Mouse (Mus musculus) naive thymus-derived CD4-positive, alpha-beta T cell, adult 2 months (primary cell): ENCODE results near the gene Urb2.
"Not testable (repeated sequence)": the region's sequence is repeated elsewhere in the genome, so short reads cannot be mapped to it uniquely, and the experiment has no call there.

Experiments
- DNase-seq: peaks from one replicate; pipeline ENCODE4 v3.0.0-alpha.2; 2011; ENCODE audit warnings: low read depth

The Urb2 gene

DNA sequence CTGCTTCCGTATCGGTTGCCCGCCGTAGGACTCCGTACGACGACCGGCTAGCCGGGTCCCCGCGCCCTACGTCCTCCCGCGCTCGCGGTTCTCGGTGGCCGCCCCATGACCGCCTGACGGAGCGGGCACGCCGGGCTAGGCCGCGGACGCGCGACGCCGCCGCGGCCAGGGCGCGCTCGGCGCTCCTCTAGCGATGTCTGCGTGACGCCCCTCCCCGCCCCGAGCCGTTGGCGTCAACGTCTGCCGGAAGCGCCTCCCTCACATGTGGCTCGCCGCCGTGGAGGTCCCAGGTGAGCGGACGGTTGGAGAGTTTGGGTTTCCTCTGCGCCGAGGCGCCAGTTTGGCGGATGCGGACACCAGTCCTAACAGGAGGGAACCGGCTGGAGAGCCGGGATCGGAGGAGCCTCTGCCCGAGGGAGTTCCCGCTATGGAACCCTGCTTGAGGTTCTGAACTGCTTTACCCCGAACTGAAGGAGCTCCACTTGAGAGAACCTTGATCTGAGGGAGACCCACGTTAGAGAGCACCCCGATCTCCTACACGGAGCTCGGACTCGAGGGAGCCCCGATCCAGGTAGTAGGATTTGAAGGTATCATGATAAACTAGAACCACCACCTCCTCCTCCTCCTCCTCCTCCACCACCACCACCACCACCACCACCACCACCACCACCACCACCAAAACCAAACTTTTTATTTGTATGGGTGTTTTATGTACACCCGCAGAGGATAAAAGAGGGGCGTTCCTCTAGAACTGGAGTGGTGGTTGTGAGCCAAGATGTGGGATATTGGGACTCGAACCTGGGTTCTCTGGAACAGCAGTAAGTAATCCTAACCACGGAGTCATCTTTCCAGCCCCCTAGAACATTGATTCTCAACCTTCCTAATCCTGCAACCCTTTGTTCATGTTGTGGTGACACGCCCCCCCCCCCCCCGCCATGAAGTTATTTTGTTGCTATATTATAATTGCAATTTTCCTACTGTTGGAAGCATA, at the start of gene Urb2, which contains the start of gene Taf5l:
Urb2 (plus strand) TSS at position 272 of the 991 bp plus-strand sequence.
Taf5l (minus strand) TSS at position 161 of the 991 bp plus-strand sequence.
- DNase-seq: peak; percentile 93

DNA sequence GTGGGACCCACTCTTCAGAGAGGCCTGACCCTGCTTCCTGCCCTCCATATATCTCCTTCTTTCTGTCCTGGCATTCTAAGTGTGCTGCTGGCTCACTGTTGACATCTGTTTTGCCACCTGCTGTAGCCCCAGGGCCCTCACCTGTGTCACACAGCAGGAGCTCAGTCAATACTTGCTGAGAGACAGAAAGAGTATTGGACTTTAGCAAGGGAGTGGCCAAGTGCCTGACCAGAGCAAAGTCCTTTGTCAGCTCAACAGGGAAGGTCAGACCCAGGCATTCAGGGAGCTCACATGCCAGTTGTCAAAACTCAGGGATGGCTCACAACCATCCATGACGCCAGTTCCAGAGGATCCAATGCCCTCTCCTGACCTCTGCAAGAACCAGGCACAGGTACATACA, 47.8 kb upstream of the Urb2 start:
- no peak for DNase-seq

- DNase-seq: no peak
These were observed 43.8 kb upstream of the Urb2 start for GRCm38 (mm10) chr8:123977499-123977898.

GRCm38 (mm10) chr8:123978166-123978838, 43.0 kb upstream of the Urb2 start:
- DNase-seq: peak; percentile 13

- DNase-seq: no peak
These were observed 42.4 kb upstream of the Urb2 start for GRCm38 (mm10) chr8:123978926-123979325.

DNA sequence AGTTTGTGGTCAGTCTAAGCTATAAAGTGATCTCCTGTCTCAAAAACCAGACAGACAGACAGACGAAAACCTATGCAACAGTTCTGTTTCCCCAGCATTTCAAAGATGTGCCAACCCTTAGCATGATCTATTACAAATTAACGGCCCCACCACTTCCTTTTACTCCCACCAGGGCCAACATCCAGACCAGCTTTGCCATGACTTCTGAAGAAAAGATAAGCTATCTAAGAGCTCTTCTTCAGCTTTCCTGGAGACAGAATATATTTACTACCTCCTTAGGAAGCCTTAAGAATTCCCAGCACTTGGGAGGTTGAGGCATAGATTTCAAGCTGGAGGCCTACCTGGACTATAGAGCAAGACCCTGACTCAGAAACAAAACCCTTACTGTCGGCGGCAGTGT, 41.1 kb upstream of the Urb2 start:
- DNase-seq: no peak

DNA sequence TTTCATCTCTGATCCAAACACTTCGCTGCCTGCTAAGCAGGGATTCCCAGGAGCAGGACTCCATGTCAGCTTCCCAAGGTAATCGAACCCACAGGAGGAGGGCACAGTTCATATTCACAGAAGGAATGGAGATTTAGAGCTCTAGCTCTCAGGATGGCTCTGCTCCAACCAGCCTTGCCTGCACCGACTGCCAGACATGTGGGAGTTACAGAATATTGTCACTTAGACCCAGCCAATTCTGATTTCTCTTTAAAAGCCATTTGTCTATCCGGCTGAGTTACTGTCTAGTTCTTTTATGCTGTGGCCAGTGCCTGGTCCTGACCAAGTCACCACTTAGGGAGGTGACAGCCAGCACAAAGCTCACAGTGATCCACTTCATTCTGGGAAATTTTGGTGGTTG, 39.6 kb upstream of the Urb2 start:
- no peak for DNase-seq

DNA sequence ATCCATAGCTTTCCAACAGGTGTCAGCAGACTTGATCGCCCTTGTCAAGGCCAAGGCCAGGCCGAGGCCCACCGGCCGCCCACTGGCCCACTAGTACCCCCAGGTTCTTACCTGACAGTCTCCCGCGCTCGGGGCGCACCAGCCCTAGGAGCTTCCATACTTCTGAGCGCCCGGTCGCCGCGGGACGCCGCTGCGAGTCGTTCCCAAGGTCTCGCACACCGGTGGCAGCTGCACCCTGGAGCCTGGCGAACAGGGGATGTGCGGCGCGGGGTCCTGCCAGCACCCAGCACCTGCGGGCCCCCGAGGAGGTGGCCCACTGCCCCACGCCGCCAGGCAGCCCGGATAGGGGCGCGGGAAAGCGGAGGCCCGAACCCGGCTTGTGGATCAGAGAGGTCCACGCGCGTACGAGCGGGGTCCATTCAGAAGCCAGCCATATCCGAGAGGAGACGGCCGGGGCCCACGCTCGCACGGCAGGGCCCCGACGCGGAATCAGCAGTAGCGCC, 39.0 kb upstream of the Urb2 start:
- no peak for DNase-seq

DNA sequence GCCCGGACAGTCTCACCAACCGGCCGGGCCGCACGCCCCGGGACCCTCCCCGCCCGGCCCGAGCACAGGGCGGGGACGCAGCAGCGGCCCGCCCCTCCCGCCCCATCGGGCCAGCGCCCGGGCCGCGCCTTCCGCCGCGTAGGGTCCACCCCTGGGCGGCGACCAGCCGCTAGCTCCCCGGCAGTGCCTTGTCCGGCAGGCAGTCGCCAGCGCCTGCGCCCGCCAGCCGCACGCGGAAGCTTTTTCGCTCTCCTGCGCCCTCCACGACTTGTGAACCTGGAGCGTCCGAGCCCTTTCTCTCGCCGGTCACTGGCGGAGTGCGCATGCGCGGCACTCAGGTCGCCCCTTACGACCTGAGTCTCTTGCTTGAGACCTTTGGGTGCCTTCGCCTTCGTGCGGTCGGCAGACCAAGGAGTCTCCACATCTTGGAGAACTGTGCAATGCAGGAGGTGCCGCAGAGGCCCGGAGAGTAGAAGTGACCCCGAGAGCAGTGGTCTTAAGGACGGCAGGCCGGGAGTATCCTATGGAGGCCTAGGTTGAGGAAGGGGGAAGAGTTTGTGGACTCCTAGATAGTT, 38.4 kb upstream of the Urb2 start, which contains the start of gene Abcb10:
Abcb10 (minus strand) TSS at position 297 of the 575 bp plus-strand sequence.
- peak; percentile 63 for DNase-seq

DNA sequence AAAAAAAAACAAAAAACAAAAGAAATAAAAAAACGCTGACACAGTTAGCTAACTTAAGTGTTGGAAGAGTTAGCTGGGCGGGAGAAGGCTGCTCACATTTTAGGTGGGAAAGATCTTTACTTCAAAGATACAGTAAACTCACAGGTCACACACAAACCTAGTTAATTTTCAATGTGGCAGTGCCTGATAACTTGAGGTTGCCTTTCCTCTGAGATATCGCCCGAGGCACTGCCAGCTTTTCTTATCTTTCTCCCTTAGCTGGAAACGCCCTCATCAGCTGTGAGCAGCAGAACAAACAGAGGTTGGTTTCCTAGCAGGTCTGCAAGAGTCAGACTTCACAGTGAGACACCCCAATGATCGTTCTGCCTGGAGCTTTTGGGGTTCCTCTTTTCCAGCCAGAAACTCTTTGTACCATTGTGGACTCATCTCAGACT, 32.7 kb upstream of the Urb2 start:
- DNase-seq: no peak

DNA sequence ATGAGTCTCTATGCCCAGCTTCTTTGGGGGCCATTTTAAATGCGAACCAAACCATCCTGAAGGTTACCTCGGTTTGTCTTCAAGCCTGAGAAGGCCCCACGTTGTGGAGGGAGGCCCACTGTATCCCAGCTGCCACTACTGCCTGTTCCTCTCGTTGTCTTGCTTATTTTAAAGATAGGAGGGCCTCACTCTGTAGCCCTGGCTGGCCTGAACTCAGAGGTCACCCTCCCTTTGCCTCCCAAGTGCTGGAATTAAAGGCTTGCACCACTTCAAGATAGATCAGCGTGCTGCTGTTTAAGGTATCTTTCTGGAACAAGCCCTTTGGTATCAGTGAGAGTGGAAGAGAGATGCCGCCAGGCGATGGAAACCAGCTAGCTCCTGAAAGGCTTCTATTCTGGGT, 32.2 kb upstream of the Urb2 start:
- no peak for DNase-seq

DNA sequence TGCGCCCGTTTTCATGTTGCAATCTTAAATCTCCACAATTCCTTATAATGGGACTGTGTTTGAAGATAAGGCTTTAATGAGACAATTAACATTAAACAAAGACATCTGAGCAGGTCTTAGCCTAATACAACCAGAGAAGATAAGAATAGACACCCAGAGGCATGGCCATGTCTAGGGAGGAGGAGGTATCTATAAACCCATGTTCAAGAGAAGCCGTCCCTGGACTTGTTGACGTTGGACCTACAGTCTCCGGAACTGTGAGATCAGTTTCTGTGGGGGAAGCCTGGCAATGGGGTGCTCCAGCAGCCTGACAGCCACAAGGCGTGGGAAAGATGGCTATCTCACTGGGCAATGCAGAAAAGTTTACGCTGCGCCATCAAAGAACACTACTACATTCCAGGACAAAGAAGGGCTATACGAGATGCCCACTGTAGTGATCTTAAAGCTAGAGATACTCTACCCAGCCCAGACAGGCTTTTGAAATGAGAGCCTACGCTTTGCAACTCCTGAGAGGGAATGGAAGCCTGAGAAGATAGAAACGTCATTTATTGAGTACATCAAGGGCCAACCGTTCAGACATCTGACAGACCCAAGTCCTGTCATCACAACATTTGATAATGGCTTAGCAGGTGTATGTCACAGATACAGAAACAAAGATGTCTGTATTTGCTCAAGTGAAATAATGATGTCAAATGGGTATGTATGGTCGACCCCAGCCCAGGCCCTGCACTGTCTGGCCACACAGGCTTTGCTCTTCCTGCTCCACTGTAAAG, 30.8 kb upstream of the Urb2 start:
- DNase-seq: no peak

DNA sequence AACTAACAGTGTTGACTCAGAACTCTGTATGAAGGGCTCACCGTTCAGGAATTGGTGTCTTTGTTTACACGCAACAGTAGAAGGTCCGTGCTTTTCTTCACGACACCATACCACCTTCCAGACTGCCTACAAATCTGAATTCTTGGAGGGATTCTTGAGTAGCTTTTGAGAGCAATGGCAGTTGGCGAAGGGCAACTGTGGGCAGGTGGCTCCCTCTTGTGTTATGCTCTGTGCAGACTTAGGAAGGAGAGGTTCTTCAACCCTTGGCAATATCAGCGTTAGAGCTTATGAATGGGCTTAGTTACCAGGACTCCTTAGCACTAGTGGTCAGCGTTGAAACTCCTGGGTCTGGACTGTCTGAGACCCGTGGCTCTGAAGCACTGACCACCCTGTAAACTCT, 28.7 kb upstream of the Urb2 start:
- no peak for DNase-seq

GRCm38 (mm10) chr8:123993597-123993996, 27.7 kb upstream of the Urb2 start:
- no peak for DNase-seq

DNA sequence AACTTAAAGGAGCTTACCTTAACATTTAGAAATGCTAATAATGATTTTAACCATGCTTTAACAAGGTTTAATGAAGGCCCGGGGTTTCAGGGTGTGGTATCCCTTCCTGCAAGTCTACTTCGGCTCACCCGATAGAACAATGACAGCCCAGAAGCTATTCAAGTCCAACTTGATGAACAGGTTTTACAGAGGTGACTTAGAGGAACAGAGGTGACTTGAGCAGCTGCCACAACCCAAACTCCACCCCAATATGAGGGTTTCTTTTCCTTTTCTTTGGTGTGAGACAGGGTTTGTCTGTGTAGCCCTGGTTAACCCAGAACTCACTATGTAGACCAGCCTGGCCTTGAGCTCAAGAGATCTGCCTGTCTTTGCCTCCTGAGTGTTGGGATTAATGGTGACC, 27.3 kb upstream of the Urb2 start:
- no peak for DNase-seq

GRCm38 (mm10) chr8:123999568-123999967, 21.7 kb upstream of the Urb2 start:
- no peak for DNase-seq

GRCm38 (mm10) chr8:124002546-124003108, 18.7 kb upstream of the Urb2 start:
- no peak for DNase-seq

DNA sequence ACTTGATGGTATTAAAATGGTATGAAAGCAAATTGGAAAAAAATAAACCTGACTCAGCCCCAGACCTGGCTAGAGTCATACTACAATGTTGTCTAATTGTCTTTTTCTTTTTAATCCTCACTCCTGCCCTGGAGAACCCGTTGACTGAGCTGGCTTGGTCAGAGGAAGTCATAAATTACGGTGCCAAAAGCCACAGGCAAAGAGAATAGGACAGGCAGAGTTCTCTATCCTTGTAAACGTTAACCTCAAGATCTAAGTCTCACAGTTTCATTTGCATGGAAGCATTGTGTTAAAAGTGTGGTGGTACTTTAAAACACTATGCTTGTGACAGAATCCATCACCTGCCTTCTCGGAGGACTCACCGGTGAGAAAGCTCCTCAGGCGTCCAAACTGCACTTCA, 13.5 kb upstream of the Urb2 start:
- no peak for DNase-seq

DNA sequence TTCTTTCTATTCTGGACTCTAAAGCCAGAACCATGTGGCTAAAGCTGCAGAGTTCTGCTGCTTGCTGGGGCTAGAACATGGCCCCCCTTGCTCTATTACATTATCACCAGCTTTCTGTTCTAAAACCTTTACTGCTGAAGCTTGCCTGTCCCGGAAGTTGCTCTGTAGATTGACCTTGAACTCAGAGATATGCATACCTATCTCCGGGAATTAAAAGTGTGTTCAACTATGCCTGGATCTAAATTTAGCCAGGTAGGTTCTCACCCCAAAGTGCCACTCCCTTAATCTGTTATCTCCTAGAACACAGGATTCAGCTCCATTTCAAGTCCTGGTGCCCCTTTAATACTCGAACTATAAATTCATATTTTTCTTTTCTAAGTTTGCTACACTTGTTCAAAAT, 9.7 kb upstream of the Urb2 start:
- no peak for DNase-seq

GRCm38 (mm10) chr8:124011989-124012586, 9.2 kb upstream of the Urb2 start:
- no peak for DNase-seq

DNA sequence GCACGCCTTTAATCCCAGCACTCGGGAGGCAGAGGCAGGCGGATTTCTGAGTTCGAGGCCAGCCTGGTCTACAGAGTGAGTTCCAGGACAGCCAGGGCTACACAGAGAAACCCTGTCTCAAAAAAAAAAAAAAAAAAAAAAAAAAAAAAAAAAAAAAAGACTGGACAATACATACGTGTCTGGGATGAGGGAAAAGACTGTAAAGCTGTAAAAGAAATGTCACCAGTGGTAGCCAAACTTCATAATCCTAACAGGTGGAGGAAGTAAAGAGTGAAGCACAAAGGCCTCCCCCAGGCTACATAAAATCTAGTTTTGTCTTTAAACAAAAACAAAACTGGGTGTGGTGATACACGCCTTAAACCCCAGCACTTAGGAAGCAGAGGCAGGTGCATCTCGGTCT, 7.0 kb upstream of the Urb2 start:
- DNase-seq: not testable (repeated sequence)
